Mouse (Mus musculus) ovary, adult 18-20 months (tissue): ENCODE results near the gene Schip1.
A peak's percentile ranks its signal among the peaks of the same experiment; 100 is the strongest.

Source experiments
- DNase-seq: peaks from one replicate; pipeline ENCODE4 v3.0.0; 2022; ENCODE audit warnings: low spot score, mixed read lengths

Gene Schip1

DNA sequence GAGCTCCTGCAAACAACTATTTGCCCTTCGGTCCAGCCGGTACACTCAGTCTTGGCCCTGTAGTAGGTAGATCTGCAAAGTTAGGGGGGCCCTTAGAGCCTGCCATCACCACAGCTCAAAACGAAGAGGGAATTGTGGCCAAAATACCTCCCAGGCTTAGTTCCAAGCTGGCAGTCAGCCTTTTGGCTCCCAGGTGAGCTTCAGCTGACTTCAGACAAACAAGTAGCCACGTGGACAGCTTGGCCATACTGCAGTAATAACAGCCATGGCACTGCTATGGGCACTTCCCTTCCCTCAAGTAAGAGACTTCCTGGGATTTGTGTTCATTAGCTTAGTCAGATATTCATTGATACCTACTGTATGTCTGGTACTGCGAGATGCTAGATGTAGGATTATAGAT is 495.5 kb downstream of the Schip1 start:
- DNase-seq = no peak

GRCm38 (mm10) chr3:68562838-68563237 is 498.2 kb downstream of the Schip1 start:
- no peak for DNase-seq

DNA sequence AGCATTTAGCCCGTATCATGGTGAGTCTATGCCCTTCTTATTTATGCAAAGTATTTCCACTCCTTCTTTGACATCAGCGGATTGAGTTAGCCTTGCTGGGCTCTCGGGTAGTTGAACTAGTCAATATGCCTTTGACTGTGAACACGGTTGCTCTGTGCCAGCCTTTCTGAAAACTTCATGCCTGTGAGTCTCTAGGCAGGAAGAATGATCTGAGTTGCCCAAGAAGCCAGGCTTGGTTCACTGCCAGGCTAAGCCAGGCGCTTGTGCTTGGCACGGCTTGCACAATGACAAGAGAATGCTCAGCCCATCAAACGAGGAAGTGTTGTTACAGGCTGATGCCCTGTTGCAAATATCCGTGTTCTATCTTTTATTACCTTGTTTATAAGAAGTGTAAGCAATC is 499.3 kb downstream of the Schip1 start:
- DNase-seq = no peak

- DNase-seq = no peak
Measured at GRCm38 (mm10) chr3:68564978-68565674, 500.5 kb downstream of the Schip1 start.

- DNase-seq = no peak
Measured at GRCm38 (mm10) chr3:68565675-68566055, 501.1 kb downstream of the Schip1 start.

- DNase-seq = no peak
Measured at GRCm38 (mm10) chr3:68567581-68567980, 503.0 kb downstream of the Schip1 start.

- DNase-seq = no peak
Measured at GRCm38 (mm10) chr3:68568149-68568548, 503.5 kb downstream of the Schip1 start.

GRCm38 (mm10) chr3:68568716-68569115 is 504.1 kb downstream of the Schip1 start:
- no peak for DNase-seq

- DNase-seq = no peak
Measured at GRCm38 (mm10) chr3:68570319-68570718, 505.7 kb downstream of the Schip1 start.

GRCm38 (mm10) chr3:68572249-68573225 is 507.9 kb downstream of the Schip1 start:
- no peak for DNase-seq

GRCm38 (mm10) chr3:68573226-68573624 is 508.6 kb downstream of the Schip1 start:
- no peak for DNase-seq

GRCm38 (mm10) chr3:68574097-68574496 is 509.5 kb downstream of the Schip1 start:
- DNase-seq = no peak

DNA sequence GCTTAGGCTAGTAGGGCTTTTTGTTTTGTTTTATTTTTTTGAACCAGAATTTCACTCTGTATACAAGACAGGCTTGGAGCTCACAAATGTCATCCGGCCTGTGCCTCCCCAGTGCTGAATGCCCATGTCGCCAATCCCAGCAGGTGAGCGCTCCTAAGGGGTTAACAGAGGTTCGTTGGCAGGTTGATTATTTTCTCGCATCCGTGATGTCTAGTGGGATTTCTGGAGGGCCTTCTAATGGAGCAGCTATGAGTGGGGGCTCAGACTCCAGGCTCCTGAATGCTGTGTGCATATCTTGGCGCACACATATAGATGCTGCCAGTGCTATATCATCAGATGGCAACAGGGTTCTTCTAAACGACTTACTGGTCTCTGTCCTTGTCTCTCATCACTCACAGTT is 510.0 kb downstream of the Schip1 start:
- no peak for DNase-seq

GRCm38 (mm10) chr3:68575636-68576340 is 511.2 kb downstream of the Schip1 start:
- DNase-seq = no peak

- DNase-seq = peak; percentile 66
Measured at GRCm38 (mm10) chr3:68576431-68576830, 511.8 kb downstream of the Schip1 start.

GRCm38 (mm10) chr3:68576948-68577347 is 512.3 kb downstream of the Schip1 start:
- no peak for DNase-seq

DNA sequence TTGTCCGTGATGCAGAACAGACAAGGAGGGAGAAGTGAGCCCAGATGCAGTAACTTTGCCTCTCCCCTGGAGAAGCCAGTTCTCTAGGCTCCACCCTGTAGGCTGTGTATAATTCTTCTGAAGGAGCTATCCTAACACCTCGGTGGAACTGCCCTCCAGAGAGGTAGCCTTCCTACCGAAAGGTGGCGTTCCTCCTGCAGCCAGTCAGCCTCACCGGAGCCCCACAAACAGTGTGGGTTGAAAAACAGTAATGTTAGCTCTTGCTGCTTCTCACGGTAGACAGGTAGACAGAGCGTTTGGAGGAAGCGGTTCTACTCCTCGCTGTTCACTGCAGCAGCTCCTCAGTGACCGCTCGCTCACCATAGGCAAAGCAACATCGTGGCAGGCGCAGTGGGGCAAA is 517.0 kb downstream of the Schip1 start:
- DNase-seq = no peak

- no peak for DNase-seq
Measured at GRCm38 (mm10) chr3:68582103-68582740, 517.6 kb downstream of the Schip1 start.

GRCm38 (mm10) chr3:68583031-68583693 is 518.6 kb downstream of the Schip1 start:
- no peak for DNase-seq

DNA sequence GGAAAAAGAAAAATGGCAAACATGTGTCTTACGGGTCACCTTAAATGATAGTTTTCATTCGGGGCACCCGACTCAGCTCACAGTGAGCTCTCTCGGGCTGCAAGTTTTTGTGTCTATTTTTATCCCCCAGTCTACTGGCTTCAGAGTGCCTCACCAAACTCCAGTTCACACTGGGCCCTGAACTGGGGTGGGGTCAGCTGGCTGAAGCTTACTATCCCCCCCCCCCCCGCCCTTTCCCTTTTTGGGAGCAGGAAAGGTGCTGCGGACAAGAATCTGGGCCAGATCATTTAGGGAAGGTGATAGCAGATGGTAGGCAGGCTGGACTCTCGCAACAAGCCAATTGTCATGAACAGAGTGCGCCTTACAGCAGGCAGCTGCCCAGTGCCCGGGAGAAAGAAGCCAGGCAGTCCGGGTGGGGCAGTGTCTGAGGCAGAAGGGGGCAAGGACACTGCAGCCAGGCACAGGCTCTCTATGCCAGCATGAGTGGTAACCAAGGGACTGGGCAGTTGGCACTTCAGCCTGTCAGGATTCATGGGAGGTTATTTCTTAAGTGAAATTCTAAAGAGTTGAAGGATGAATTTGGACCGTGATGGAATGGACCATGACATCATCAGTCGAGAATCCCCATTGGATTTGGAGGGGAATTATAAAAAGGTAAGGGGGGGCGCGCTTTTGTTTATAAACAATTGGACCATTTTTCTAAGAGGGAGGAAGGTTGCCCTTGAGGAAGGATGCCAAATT is 519.3 kb downstream of the Schip1 start:
- no peak for DNase-seq

DNA sequence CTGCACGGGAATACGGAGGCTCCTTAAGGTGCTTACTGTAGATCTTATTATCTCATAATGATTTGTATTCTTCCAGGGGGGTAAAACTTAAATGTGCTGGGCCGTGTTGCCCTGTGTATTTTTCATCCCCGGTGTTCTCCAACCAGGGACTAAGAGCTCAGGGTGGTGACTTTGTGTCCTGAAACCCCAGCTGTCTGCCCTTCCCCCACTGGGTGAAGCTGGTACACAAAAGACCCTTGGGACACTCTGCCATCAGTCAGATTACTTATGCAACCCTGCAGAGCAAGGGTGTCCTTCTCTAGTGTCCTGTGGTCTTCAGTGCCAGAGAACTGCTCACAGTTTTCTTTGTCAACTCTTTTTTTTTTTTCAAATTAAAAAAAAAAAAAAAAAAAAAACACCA is 520.6 kb downstream of the Schip1 start:
- DNase-seq = no peak
